Mouse (Mus musculus) urinary bladder, postnatal 25 days (tissue): ENCODE data around the gene Sdad1.
"Not testable (repeated sequence)": the region's sequence is repeated elsewhere in the genome, so short reads cannot be mapped to it uniquely, and the experiment has no call there.

ENCODE experiments used
- DNase-seq: peaks from one replicate; pipeline ENCODE4 v3.0.0; 2022; ENCODE audit warnings: low spot score

Gene Sdad1

DNA sequence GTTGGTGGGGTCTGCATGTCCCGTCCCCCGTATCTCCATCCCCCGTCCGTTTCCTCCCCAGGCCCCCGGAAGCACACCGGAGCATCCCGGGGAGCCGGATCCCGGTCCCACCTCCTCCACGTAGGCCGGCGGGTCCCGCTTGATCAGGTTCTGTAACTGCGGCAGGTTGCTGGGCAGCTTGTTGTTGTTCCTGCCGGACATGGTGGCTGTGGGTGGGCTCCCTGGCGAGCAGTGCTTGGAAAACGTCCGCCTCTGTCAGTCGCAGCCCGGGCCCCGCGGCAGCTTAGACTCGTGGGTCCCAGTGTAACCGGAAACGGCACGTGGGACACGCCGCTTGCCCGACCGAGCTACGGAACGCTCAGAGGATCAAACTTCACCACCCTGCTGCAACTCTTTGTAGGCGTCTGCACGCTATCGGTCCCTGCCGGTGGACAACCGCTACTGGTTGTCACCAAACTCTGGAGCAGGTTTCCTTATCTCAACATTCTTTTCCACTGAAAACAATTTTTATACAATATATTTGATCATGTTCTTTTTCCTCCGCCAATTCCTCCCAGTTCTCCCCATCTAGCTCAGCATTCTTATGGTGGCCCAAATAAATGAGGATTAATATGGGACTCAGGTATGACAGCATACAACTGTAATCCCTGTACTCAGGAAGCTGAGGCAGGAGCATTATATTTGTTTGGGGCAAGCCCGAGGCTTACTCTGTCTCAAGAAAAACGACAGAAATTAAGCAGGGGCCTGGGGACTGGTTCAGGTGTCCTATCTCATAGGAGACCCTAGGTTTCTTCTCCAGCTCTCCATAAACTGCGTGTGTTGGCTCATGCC lies at the start of gene Sdad1:
Gene Sdad1 (minus strand): TSS at position 799 of the 831 bp plus-strand sequence.
- DNase-seq: peak; percentile 84

DNA sequence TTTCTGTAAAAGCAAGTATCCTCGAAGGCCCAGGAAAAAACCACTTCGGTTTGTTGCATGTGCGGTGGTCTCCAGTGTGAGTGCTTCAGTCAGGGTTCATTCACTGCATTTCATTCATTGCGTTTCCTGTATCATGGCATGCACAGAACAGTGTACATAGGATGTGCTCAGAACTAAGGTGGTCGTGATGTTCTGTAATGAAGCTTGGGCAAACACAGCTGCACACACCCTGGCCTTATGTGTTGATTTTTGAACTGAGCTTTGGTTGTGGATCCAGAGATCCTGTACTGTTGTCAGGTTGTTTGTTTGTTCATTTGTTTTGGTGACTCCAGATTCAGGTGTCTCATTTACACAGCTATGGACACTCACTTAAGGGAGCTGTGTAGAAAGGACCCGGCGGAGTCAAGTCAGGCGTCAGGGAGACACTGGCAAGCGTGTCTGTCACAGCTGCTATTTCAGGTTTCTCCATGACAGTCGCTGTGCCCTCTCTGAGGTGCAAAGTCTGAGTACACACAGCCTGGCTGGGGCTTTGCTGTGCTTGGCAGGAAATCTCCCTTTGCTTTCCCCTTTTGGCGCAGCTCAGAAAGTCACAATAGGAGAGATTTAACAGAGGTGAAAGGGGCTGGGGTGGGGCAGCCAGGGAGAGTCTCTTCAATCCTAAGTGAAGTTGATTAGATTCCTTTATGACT lies 48.6 kb upstream of the Sdad1 start:
- no peak for DNase-seq

DNA sequence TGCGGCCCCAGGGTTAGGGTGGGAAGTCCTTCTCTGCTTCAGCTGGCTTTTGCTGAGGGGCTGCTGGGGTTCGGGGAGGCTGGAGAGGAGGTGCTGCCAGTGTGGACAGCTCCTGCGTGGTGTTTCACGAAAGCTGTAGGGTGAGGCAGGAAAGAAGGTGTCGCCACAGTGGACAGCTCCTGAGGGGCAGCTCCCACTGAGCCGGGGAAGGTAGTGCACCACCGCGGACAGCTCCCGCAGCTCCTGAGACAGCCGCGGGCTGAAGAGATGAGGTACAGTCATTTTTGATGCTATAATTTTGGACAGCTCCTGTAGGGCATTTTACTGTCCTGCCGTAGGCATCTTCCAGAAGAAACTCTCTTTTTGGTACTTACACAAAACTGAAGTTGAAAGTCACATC lies 47.8 kb upstream of the Sdad1 start:
- DNase-seq: no peak

DNA sequence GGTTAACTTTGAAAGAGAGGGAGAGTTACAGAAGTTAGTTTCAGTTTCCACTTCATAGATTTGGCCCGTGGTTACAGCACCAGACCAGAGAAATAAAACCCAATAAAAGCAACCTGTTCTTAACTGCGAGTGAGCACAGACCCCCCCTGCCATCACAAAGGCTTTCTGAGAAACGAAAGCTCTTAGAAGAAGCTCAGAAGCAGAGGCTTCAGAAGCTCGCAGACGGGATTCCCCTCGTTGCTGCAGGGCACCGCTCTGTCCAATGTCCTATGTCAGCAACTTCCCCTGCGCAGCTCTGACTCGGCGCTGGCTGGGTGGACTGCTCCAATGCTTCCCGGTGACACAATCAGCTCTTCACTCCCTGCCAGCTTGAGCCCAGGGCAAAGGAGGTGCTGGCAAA lies 43.2 kb upstream of the Sdad1 start:
- DNase-seq: peak; percentile 23

DNA sequence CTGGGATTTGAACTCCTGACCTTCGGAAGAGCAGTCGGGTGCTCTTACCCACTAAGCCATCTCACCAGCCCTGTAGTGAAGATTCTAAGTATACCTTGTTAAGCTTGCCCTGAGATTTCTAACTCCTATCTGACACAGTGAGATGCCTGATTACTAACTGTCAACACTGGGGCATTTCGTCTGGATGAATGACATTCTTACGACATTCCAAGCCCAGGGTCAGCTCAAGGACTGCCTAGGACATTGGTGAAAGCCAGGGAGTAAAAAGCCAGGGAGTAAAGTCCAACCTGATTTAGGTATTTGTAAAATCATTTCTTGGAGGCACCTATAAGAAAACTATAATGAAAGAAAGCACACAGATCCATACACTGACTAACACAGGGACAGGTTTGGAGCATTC lies 42.4 kb upstream of the Sdad1 start:
- not testable (repeated sequence) for DNase-seq

DNA sequence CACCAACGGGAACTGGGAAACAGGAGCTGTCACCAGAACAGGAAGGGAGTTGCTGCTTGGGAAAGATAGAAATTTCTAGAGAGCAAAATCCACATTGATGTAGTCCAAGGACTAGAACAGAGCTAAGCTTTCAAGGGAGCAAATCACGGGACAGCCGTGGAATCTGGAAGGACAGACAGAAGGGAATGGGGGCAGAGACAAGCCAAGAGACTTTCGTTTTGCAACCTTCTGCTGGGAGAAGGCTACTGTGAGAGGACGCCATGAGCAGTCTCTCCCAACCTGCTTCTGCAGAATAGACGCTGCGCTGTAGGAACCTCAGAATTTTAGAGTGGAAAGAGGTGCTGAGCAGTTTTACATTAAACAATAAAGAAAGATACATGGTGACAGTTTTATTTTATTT lies 39.5 kb upstream of the Sdad1 start:
- no peak for DNase-seq

DNA sequence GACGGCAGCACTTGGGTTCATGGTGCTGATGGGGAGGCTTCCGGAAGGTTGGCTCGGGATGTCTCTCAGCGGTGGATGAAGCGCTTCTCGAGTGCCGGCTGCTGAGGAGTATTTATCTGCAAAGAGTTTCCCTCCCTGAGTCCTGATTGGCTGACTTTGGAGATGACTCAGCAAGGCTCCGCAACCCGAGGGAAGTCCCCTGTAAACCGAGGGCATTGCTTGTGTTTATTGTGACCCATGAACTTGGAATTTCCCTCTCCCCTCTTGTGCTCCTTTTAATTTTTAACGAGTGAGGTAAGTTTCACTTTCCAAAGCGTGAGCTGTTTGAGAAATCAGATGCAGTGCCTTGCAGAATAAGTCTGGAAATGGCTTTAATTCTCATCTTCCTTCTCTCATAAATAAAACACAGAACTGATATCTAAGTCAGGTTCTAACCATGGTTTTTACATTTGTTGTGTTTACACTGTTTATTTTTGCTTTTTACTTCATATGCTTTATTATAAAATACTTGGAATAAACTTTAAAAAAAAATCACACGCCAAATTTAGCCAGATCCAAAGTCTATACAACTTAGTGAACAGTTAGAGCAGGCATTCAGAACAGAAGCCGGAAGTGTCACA lies 38.6 kb upstream of the Sdad1 start, which contains the start of gene Cxcl10:
Gene Cxcl10 (minus strand): TSS at position 96 of the 620 bp plus-strand sequence.
- DNase-seq: peak; percentile 30

DNA sequence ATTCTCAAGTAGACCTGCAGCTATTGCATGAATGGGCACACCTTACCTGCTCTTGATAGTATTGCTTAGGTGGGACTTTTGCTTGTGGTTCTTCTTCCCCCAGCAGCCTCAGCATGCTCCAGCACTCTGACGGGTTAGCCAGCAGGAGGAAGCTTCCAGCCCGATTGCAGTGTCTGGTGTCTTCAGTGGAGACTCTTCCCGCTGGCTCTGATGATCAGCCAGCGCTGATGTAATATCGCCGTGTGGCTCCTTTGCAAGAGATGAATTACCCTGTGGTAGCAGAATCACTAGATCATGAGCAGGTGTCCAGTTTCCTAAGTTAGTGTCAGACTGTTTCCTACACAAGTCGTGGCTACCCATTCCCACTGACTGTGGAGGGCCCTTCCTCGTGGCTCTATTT lies 34.7 kb upstream of the Sdad1 start:
- no peak for DNase-seq

DNA sequence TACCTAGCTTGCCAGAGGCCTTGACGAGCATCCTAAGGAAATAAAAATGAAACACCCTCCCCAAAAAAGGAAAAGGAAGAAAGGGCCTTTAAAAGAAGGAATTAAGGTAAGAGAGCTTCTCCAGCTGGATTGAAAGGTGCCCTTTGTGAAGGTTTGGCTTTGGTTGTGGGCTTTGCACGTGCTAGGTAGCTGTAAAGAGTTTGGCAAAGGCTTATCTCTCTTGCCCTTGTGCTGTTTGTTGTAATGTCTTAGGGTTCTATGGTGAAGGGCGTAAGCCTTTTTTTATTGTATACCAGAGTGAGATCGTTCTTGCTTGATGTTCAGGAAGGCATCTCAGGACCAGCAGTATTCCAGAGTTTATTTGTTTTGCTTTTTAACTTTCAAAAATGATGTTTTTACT lies 30.3 kb upstream of the Sdad1 start:
- DNase-seq: no peak

DNA sequence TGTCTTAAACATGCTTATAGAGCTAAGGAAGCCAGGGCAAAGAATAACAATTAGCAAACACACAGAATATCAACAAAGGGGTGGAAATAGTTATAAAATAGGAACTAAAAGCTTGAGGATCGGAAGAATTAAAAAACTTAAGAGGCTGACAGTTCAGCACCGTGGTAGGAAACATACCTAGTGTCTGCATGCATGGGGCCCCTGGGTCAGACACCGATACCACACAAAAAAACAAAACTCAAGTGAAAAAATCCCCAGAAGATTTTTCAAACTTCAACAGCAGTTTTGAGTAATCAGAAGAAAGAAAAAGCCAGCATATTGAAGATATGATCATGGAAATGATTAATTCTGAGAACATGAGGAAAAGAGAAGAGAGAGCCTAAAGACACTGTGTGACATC lies 26.5 kb upstream of the Sdad1 start:
- DNase-seq: no peak

DNA sequence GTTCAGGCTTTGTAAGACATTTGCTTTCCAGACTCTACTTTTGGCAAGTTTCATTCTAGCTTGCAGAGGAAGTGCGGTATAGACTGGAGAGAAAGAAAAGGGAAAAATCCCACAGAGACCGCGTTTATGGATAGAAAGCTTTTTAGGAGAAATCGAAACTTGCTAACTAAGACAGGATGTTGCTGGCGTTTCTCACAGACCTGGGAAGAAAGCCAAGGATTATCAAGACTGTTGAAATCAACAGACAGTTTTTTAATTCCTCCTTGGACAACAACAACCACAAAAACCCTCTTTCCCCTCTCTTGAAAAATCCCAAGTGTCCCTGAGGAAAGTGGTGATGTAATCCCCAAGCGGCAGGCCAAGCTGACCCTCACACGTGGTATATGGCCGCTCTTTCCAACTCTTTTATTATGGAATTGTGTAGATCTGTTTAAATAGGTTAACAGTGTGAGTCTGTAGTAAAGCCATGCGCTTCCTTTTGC lies 22.1 kb upstream of the Sdad1 start:
- DNase-seq: no peak

DNA sequence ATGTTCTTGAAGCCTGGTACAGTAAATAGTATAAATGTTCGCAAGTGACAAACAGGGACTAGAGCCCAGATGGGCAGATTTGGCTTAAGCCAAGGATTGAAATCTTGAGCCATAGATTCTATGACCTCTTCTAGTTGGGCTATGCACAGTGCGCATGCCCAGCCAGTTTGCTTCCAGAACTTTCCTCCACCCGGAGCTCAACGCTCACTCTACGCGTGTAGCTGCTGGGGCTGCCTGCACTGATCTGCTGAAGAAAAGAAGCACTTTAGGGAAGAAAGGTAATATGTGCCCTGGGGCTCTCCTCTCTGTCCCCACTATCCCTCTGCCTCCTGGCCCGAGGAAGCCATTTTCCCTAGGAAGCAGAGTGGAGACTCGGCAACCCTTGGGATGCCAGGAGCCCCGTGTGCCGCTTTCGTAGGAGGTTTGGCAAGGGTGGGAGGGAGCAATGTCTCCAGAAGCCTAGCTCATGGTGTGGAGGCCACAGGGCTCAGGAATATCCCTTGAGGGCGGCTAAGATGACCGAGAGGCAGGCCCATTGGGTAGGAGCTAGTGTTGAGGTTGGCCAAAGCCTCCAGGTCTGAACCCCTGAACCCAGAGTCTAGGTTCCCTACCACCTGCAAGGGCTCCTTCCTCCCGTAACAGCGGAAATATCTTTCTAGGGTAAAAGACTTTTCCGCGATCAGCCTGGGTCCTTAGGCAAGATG lies 21.5 kb upstream of the Sdad1 start, which contains the start of gene Art3:
Gene Art3 (plus strand): TSS at position 193 of the 704 bp plus-strand sequence.
- no peak for DNase-seq

DNA sequence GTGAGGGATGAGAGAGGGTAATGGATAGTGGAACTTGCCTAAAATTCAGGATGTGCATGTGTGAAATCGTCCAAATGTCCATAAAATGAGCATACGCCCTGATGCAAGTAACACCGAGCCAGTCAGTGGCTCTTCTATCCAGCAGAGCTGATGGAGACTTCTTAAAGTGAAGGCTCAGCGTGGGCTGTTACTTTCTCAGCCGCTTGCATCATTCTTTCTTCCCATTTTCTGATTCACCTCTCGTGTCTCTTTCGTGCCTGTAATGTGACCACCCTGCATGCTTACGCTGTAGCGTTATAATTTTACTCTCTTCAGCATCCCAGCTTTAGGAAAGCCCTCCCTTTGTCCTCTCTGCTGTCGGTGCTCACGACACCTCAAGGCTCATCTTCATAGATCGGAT lies 20.8 kb upstream of the Sdad1 start:
- DNase-seq: no peak

DNA sequence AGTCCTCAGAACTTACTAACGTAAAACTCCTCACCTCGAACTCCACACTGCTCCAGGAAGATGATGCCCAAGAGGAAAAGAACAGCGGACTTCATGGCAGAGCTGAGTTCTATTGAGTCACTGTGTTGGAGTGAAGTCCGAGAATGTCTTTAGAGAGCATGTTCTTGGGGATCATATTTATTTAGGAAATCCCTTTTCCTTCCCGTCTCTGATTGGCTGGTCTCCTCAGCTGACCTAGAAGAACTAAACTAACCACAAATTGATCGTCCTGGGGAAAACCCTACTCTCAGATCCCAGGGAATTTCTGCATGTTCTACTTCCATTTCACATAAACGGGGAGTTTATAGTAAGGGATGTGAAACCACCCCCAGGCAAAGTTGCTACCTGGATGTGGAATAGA lies 17.6 kb upstream of the Sdad1 start, which contains the start of gene Cxcl9:
Gene Cxcl9 (minus strand): TSS at position 151 of the 400 bp plus-strand sequence.
- no peak for DNase-seq

DNA sequence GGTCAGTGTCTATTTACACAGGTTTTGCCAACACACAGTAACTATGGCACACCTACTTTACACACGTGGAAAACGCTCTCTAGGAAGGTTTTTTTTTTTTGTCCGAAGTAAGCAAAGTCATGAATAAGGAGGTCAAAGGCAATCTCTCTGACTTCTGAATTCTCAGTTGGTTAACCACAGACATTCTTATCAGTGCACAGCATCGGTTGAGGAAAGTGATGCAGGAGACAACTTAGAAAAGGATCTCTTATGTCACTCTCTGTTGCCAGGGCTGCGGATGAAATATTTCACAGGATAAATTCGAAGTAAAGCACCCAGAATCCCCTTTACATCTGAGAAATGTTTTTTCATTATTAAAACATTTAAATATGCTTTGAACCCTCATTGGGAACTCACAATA lies 17.1 kb upstream of the Sdad1 start:
- DNase-seq: no peak

DNA sequence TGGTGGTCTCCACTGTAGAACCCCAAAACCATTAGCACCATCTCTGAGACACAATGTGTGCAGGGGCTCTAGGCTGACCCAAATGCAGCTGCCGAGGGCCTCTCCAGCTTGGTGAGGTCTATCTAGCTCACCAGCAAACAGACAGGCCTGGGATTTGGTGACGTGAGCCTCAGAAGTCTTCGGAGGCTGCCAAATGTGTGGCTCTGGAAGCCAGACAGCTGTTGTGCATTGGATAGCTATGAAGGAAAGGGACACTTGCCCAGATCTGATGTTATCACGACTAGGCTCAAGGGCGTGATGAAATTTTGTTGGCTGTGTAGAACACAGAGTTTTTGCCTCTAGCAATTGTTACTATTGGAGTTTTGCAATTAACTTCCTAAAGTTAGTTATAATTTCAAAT lies 13.0 kb upstream of the Sdad1 start:
- DNase-seq: peak; percentile 21

DNA sequence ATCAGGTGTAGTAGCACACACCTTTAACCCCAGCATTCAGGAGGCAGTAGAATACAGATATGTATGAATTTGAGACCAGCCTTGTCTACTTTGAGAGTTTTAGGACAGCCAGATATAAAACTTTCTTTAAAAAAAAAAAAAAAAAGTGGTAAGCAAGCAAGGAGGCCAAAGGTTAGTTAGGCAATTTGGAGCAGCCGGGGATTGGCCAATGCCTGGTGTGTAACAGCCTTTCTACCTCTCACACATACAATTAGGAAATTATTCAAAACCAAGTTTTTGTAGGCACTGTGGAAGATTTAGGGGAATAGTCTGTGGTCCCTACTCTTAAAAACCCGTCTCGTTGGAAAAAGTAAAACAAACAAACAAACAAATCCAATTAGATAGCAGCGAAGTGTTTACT lies 12.3 kb upstream of the Sdad1 start:
- no peak for DNase-seq

DNA sequence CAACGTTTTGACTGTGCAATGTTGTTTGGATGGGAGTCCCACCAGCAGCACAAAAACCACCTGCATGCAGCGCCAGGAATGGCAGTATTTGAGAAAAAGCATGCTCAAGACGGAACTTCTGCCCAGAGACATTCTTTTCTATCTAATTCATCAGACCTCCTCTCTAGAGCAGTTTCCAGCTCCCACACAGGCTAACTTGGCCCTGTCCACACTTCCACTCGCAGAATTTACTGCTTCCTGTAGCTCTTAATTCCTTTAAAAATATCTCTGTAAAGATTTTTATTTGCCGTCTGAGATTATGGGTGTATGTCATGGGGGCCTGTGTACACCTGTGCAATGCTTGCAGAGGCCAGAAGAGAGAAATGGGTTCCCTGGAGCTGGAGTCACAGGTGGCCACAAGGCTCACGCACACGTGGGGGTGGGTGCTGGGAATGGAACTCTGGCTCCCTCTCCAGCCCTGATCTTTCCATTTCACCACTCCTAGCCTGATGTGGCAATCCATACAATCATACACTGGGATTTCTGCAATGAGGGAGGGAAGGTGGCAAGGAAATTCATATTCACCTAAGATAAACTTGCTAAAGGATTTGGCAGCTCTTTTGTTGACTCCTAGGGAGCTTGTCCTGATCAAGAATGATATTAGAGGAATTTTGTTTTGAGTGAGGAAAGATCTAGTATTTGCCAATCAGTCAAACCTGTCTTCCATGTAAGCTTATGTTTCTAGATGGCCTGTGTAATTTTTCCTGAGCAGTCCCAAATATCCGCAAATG lies 11.5 kb upstream of the Sdad1 start:
- no peak for DNase-seq

DNA sequence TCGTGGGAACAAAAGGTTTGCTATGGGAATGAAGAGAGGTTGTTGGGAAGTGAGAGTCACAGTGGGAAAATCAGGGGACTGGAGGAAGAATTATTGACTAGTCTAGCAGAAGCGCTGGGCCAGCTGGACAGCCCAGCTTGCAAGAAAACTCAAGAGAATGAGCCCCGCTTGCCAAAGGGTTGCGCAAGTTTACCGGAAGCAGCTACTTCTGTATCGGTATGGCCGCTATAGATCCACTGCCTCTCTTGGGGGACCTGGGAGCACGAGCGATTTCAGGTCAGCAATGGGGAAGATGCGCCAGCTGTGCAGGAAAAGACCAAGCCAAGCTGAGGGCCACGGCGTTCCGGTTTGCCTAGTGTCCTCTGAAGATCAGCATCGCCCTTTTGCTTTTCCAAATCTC lies 8.3 kb upstream of the Sdad1 start:
- no peak for DNase-seq

DNA sequence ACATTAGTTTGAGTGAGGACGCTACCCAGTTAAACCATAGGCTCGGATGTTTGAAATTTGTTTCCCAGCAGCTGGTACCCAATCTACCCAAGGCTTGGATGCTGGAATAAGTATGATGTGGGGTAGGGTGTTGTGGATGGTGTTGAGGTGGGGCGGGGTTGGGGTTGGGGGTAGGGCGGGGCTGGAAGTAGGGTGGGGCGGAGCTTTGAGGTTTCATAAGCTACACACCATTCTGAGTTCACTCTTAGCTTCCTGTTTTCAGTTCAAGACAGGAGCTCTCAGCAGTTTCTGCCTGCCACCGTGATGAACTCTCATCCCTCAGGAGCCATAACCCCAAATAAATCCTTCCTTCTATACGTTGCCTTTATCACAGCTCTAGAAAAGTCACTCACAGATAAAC lies 7.8 kb upstream of the Sdad1 start:
- no peak for DNase-seq

DNA sequence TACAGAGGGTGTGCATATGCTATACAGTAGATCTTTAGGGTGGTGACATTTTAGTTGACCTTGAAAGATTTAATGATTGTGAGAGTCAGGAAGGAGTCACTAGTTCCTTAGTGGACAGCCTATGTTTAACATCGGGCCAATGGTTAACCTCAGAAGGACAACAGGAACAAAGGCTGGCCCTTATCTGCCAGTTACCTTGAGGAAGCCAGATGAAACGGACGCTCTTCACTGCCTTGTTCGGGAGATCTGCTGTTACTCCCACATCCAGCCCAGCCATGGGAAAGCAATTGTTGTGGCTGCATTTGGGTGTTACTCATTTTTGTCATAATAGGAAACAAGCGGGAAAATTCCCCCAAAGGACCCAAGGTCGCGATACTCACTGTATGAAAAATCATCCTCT lies 3.5 kb upstream of the Sdad1 start:
- DNase-seq: no peak
